Mouse (Mus musculus): Measurements from ENCODE around the gene Zfp324.

Zfp324 gene

GRCm38 (mm10) chr7:12970906-12971305 lies 5.3 kb downstream of the Zfp324 start:
- DNase-seq: no peak

- peak; percentile 99 for DNase-seq
These were observed 12.2 kb downstream of the Zfp324 start, which contains the start of gene Zfp446 for GRCm38 (mm10) chr7:12977682-12978389. Gene Zfp446 (plus strand): TSS chr7:12977848.

- DNase-seq: peak; percentile 3
These were observed 13.5 kb downstream of the Zfp324 start for GRCm38 (mm10) chr7:12978931-12979722.

- DNase-seq: peak; percentile 50
These were observed 14.1 kb downstream of the Zfp324 start for GRCm38 (mm10) chr7:12979776-12980175.

GRCm38 (mm10) chr7:12980291-12980690 lies 14.7 kb downstream of the Zfp324 start:
- DNase-seq: no peak

- no peak for DNase-seq
These were observed 20.1 kb downstream of the Zfp324 start for GRCm38 (mm10) chr7:12985724-12986123.

GRCm38 (mm10) chr7:12986906-12987305 lies 21.3 kb downstream of the Zfp324 start:
- DNase-seq: no peak

GRCm38 (mm10) chr7:12987409-12988189 lies 22.0 kb downstream of the Zfp324 start:
- no peak for DNase-seq

- DNase-seq: peak; percentile 54
These were observed 26.6 kb downstream of the Zfp324 start for GRCm38 (mm10) chr7:12992222-12992621.

GRCm38 (mm10) chr7:12993148-12993547 lies 27.5 kb downstream of the Zfp324 start:
- no peak for DNase-seq

GRCm38 (mm10) chr7:12995862-12996261 lies 30.2 kb downstream of the Zfp324 start:
- no peak for DNase-seq

GRCm38 (mm10) chr7:12997230-12997629 lies 31.6 kb downstream of the Zfp324 start:
- DNase-seq: no peak

- DNase-seq: no peak
These were observed 32.4 kb downstream of the Zfp324 start, which contains the start of gene Slc27a5 for GRCm38 (mm10) chr7:12998053-12998452. Gene Slc27a5 (minus strand): TSS chr7:12998192.

GRCm38 (mm10) chr7:12998851-12999250 lies 33.2 kb downstream of the Zfp324 start, which contains the start of gene Trim28:
Gene Trim28 (plus strand): TSS chr7:12999114.
- no peak for DNase-seq

- no peak for DNase-seq
These were observed 35.9 kb downstream of the Zfp324 start for GRCm38 (mm10) chr7:13001584-13001983.

- no peak for DNase-seq
These were observed 37.7 kb downstream of the Zfp324 start for GRCm38 (mm10) chr7:13003380-13003779.

GRCm38 (mm10) chr7:13006011-13006410 lies 40.4 kb downstream of the Zfp324 start:
- DNase-seq: no peak

- DNase-seq: no peak
These were observed 40.9 kb downstream of the Zfp324 start for GRCm38 (mm10) chr7:13006531-13006930.

GRCm38 (mm10) chr7:13007341-13008092 lies 41.9 kb downstream of the Zfp324 start:
- no peak for DNase-seq

GRCm38 (mm10) chr7:13009143-13010004 lies 43.7 kb downstream of the Zfp324 start:
- DNase-seq: peak; percentile 96
